Comparison of ENCODE assay signal across 8 mouse cellular contexts in genomic region chr8:91154564-91154963, GRCm38 (mm10). TPM values are rescaled to one million over a fixed set of nuclear protein-coding genes. Genes with fewer than 3 reads are reported as not detected.
DNase-seq lines count a peak whose midpoint lies in the region; ATAC-seq and TF ChIP-seq lines count a peak whose summit lies in the region.

No protein-coding gene starts in this region.

- peak; percentile 80 for DNase-seq in kidney, adult 2 months
- peak; percentile 42 for DNase-seq in MEL-GATA-1-ER (ENCODE audit: extremely low read depth, low read depth)
- peak; percentile 73 for DNase-seq in kidney, postnatal 0 days (ENCODE audit: low spot score)
- peak; percentile 64 for DNase-seq in retina, embryonic 14.5 days (ENCODE audit: low spot score)
- DNase-seq in midbrain, embryonic 14.5 days: no peak
- no peak for DNase-seq in heart, adult 11 months
- no peak for DNase-seq in frontal cortex, adult 2 months (ENCODE audit: extremely low spot score in 1 of 2, low spot score in 1 of 2)

- H3K4me2 ChIP-seq in kidney, embryonic 15.5 days: no peak overlapping the region
- H3K4me2 ChIP-seq in kidney, postnatal 0 days (ENCODE audit: low read length): no peak overlapping the region
- no peak overlapping the region for H3K4me2 ChIP-seq in midbrain, embryonic 14.5 days (ENCODE audit: low read length)

- H3K36me3 ChIP-seq in kidney, adult 2 months (ENCODE audit: control insufficient read depth, insufficient read depth, low read length): no peaks in the 10 kb centered on the region
- no peaks in the 10 kb centered on the region for H3K36me3 ChIP-seq in kidney, embryonic 15.5 days
- no peaks in the 10 kb centered on the region for H3K36me3 ChIP-seq in kidney, postnatal 0 days (ENCODE audit: insufficient read depth, low read length)
- H3K36me3 ChIP-seq in midbrain, embryonic 14.5 days (ENCODE audit: control insufficient read depth, insufficient read depth, low read length): no peaks in the 10 kb centered on the region

- H3K27me3 ChIP-seq in kidney, adult 2 months (replicated peaks; ENCODE audit: control insufficient read depth, insufficient read depth, low read length): no peaks in the 10 kb centered on the region
- no peaks in the 10 kb centered on the region for H3K27me3 ChIP-seq in kidney, embryonic 15.5 days
- no peaks in the 10 kb centered on the region for H3K27me3 ChIP-seq in kidney, postnatal 0 days (ENCODE audit: insufficient read depth, low read length)
- H3K27me3 ChIP-seq in midbrain, embryonic 14.5 days (ENCODE audit: control insufficient read depth, insufficient read depth, low read length): no peaks in the 10 kb centered on the region

- no peak for ATAC-seq in kidney, embryonic 15.5 days (replicated peaks; ENCODE audit: low FRiP score)
- ATAC-seq in kidney, postnatal 0 days (replicated peaks; ENCODE audit: low FRiP score, low read depth): peak; percentile 51; the same call in 1 of the 2 replicates
- no peak for ATAC-seq in midbrain, embryonic 14.5 days (ENCODE audit: low FRiP score, low TSS enrichment)

- 49% methylated on average over 6 of the region's 6 CpGs for WGBS in kidney, adult 2 months
- 46% methylated on average over 6 of the region's 6 CpGs for WGBS in kidney, embryonic 15.5 days
- WGBS in kidney, postnatal 0 days: 51% methylated on average over 6 of the region's 6 CpGs
- 48% methylated on average over 6 of the region's 6 CpGs for WGBS in midbrain, embryonic 14.5 days

- H3K9ac ChIP-seq in kidney, embryonic 15.5 days: no peak overlapping the region
- H3K9ac ChIP-seq in kidney, postnatal 0 days (ENCODE audit: low read depth, low read length): no peak overlapping the region
- no peak overlapping the region for H3K9ac ChIP-seq in midbrain, embryonic 14.5 days (replicated peaks; ENCODE audit: low read length)

- H3K27ac ChIP-seq in kidney, adult 2 months (ENCODE audit: insufficient read depth, low read depth, low read length): no peak overlapping the region
- no peak overlapping the region for H3K27ac ChIP-seq in kidney, embryonic 15.5 days
- H3K27ac ChIP-seq in kidney, postnatal 0 days: no peak overlapping the region
- no peak overlapping the region for H3K27ac ChIP-seq in midbrain, embryonic 14.5 days (replicated peaks; ENCODE audit: low read depth, low read length)

- no peaks in the 10 kb centered on the region for H3K4me1 ChIP-seq in kidney, adult 2 months (ENCODE audit: control insufficient read depth, insufficient read depth, low read length)
- H3K4me1 ChIP-seq in kidney, embryonic 15.5 days: no peaks in the 10 kb centered on the region
- H3K4me1 ChIP-seq in kidney, postnatal 0 days (replicated peaks; ENCODE audit: insufficient read depth, low read length): no peaks in the 10 kb centered on the region
- H3K4me1 ChIP-seq in midbrain, embryonic 14.5 days (ENCODE audit: control insufficient read depth, insufficient read depth, low read length): peaks cover 4% of the 10 kb centered on the region

- no peak; the same call in 1 of the 2 replicates for TF ChIP-seq CTCF in kidney, adult 2 months (conservative IDR thresholded peaks at IDR 0.05; ENCODE audit: insufficient read depth, insufficient read length, low read depth, low read length)
- peak; percentile 67 for TF ChIP-seq CTCF in kidney, postnatal 0 days (IDR thresholded peaks at IDR 0.05; ENCODE audit: low read depth)

- no peaks in the 10 kb centered on the region for H3K9me3 ChIP-seq in kidney, embryonic 15.5 days (replicated peaks)
- no peaks in the 10 kb centered on the region for H3K9me3 ChIP-seq in kidney, postnatal 0 days (replicated peaks; ENCODE audit: low read length)
- peaks cover 3% of the 10 kb centered on the region; the same call in 1 of the 2 replicates for H3K9me3 ChIP-seq in midbrain, embryonic 14.5 days (ENCODE audit: control insufficient read depth, low read length)

- no peak for TF ChIP-seq POLR2A in kidney, adult 2 months (IDR thresholded peaks at IDR 0.05; ENCODE audit: low read depth, low read length)

- no peak overlapping the region for H3K4me3 ChIP-seq in kidney, adult 2 months (ENCODE audit: insufficient read depth, low read depth, low read length)
- no peak overlapping the region for H3K4me3 ChIP-seq in kidney, embryonic 15.5 days (replicated peaks)
- no peak overlapping the region for H3K4me3 ChIP-seq in kidney, postnatal 0 days (replicated peaks; ENCODE audit: low read depth, low read length)
- H3K4me3 ChIP-seq in midbrain, embryonic 14.5 days (replicated peaks; ENCODE audit: low read depth, low read length): no peak overlapping the region

RNA-seq across cellular contexts. Expression of gene Aktip, which starts 45.2 kb away (rescaled TPM):
- 108 and 114 TPM in 2 replicates for polyA plus RNA-seq in kidney, adult 2 months (2012; rRNA removed)
- polyA plus RNA-seq in kidney, embryonic 15.5 days (2015; fragmentation: Nextera tagmentation; extraction: Ambion mirVana): 69.9 and 75.2 TPM in 2 replicates
- 116 and 122 TPM in 2 replicates for polyA plus RNA-seq in kidney, postnatal 0 days (2015; fragmentation: Nextera tagmentation; extraction: Ambion mirVana)
- polyA plus RNA-seq in midbrain, embryonic 14.5 days (2014; fragmentation: Nextera tagmentation; extraction: Ambion mirVana): 131 and 143 TPM in 2 replicates
- 106 and 108 TPM in 2 replicates for polyA plus RNA-seq in frontal cortex, adult 2 months (2012; rRNA removed)

Comparison
In these comparisons a context has a peak if more than half of its experiments do, and no peak if none do; other contexts are left out.
1. DNase-seq: peak in kidney, adult 2 months (single experiment), MEL-GATA-1-ER (single experiment), kidney, postnatal 0 days (single experiment) and retina, embryonic 14.5 days (single experiment); none in midbrain, embryonic 14.5 days (single experiment), heart, adult 11 months (single experiment) and frontal cortex, adult 2 months (0 of 2).